Mouse (Mus musculus) erythroid progenitor cell, adult 5-6 weeks (primary cell): Measurements from ENCODE around the gene Fxyd4. TPM values are rescaled to one million over a fixed set of nuclear protein-coding genes. Genes with fewer than 3 reads are reported as not detected.

Experiments used
- ATAC-seq: replicated peaks from 2 replicates; pipeline ENCODE4 v1.8.0; 2016; ENCODE audit warnings: moderate number of reproducible peaks, mild to moderate bottlenecking, moderate TSS enrichment, inconsistent platforms; ENCODE audit not compliant: poor library complexity, low FRiP score, severe bottlenecking
- total RNA-seq, 2 experiments: library from RNA; stranded (forward) in 1 of 2; stranded (reverse) in 1 of 2; fragments of 150-400 nt in 1 of 2; fragments of 186-747, 209-891 nt in 1 of 2; gene quantifications; 2 replicates each; pipeline versions ENCODE4 v1.2.3 to v1.2.4; 2015 to 2017; ENCODE audit warnings: low replicate concordance in 2 of 2

Fxyd4 gene
- total RNA-seq, 2 experiments from 2014 or later, result not detected

GRCm38 (mm10) chr6:117900126-117901080 is 37.1 kb downstream of the Fxyd4 start, which contains the start of gene Hnrnpf:
Gene Hnrnpf, plus strand, starts transcription at chr6:117900324.
- ATAC-seq, result peak; percentile 80

GRCm38 (mm10) chr6:117897800-117898199 is 39.7 kb downstream of the Fxyd4 start:
- ATAC-seq, result no peak

- no peak for ATAC-seq
These were observed 44.1 kb downstream of the Fxyd4 start for GRCm38 (mm10) chr6:117893435-117893834.

- no peak for ATAC-seq
These were observed 45.1 kb downstream of the Fxyd4 start for GRCm38 (mm10) chr6:117892386-117892785.

- no peak for ATAC-seq
These were observed 45.9 kb downstream of the Fxyd4 start for GRCm38 (mm10) chr6:117891369-117892160.

GRCm38 (mm10) chr6:117890257-117890656 is 47.2 kb downstream of the Fxyd4 start:
- ATAC-seq, result no peak

- peak; percentile 88 for ATAC-seq
These were observed 48.8 kb downstream of the Fxyd4 start for GRCm38 (mm10) chr6:117888642-117889096.

- no peak for ATAC-seq
These were observed 49.5 kb downstream of the Fxyd4 start for GRCm38 (mm10) chr6:117888032-117888431.

GRCm38 (mm10) chr6:117885943-117886342 is 51.5 kb downstream of the Fxyd4 start:
- no peak for ATAC-seq

Other genes starting within 250 kb of the Fxyd4 start
- gene Zfp637, start 96.5 kb downstream of the Fxyd4 start, total RNA-seq (2015; ENCODE audit: low replicate concordance), result 9.4 and 13.4 TPM in 2 replicates
- gene Zfp637, start 96.5 kb downstream of the Fxyd4 start, total RNA-seq (2017; ENCODE audit: low replicate concordance), result 3.5 TPM in 1 of 2 replicates, not detected in the other
- 1.4 TPM in 1 of 2 replicates, not detected in the other for gene Zfp239, start 75.6 kb downstream of the Fxyd4 start, total RNA-seq (2015; ENCODE audit: low replicate concordance)
- 1.0 and 1.1 TPM in 2 replicates for gene Zfp239, start 75.6 kb downstream of the Fxyd4 start, total RNA-seq (2017; ENCODE audit: low replicate concordance)
- 403 and 407 TPM in 2 replicates for gene Hnrnpf, start 37.4 kb downstream of the Fxyd4 start, total RNA-seq (2015; ENCODE audit: low replicate concordance)
- 524 and 658 TPM in 2 replicates for gene Hnrnpf, start 37.4 kb downstream of the Fxyd4 start, total RNA-seq (2017; ENCODE audit: low replicate concordance)
- gene Rasgef1a, start 73.7 kb upstream of the Fxyd4 start, total RNA-seq (2015; ENCODE audit: low replicate concordance), result not detected in 2 replicates
- gene Rasgef1a, start 73.7 kb upstream of the Fxyd4 start, total RNA-seq (2017; ENCODE audit: low replicate concordance), result not detected in 2 replicates
- gene Csgalnact2, start 201.4 kb upstream of the Fxyd4 start, total RNA-seq (2015; ENCODE audit: low replicate concordance), result 20.1 and 24.1 TPM in 2 replicates
- gene Csgalnact2, start 201.4 kb upstream of the Fxyd4 start, total RNA-seq (2017; ENCODE audit: low replicate concordance), result 30.2 and 36.1 TPM in 2 replicates